Mouse (Mus musculus): ENCODE results near the gene Ptger2.

DNA sequence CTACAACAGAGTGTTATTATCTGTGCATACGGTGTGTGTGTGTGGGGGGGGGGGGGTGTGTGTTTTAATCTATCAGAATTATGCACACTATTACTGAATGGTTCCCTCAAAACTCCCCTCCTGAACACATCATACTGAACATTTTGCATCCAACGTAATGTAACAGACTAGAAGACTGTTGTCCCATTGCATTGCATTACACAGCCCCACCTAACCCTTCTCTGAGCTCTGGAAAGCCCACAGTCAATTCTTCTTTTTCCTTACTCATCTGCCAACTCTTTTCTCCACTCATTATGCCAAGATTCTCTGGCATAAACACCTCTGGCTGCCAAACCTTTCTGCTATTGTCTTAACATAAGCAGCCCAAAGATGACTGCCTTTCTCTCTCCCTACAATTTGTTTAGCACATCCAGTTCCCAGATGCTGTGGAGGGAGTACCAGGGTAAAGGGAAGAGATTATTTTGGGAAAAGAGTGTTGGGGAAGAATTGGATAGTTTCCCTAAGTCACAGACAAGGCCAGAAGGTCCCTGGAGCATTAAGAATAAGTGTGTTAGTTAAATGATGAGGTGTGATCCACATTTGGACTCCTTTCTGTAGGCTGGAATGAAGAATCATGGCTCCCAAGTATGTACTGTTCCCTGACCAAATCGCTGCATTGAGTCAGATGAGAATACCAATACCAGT, 12.2 kb downstream of the Ptger2 start:
- TF ChIP-seq CTCF (IDR thresholded peaks at IDR 0.05 in 2 of 3, conservative IDR thresholded peaks at IDR 0.05 in 1 of 3; ENCODE audit: control insufficient read depth in 1 of 3, insufficient read depth in 1 of 3, low read depth in 2 of 3, low read length in 3 of 3, poor library complexity in 1 of 3, severe bottlenecking in 1 of 3) = no peak
- no peak for TF ChIP-seq TAL1 (IDR thresholded peaks at IDR 0.05; ENCODE audit: low read length)
- no peak for TF ChIP-seq GATA1 (IDR thresholded peaks at IDR 0.05; ENCODE audit: low read depth, low read length)
- no peak for TF ChIP-seq MYC (IDR thresholded peaks at IDR 0.05; ENCODE audit: low read depth, low read length)
- TF ChIP-seq USF2 (IDR thresholded peaks at IDR 0.05; ENCODE audit: borderline replicate concordance in 1 of 2, insufficient read depth in 1 of 2, low read depth in 1 of 2, low read length in 2 of 2) = no peak
- TF ChIP-seq MAZ (IDR thresholded peaks at IDR 0.05; ENCODE audit: low read depth, low read length) = no peak

All from MEL (cell line).